Mouse (Mus musculus): Measurements from ENCODE around the gene Slc25a54. TPM values are rescaled to one million over a fixed set of nuclear protein-coding genes. Genes with fewer than 3 reads are reported as not detected.

Gene Slc25a54
- polyA plus RNA-seq, 1 experiment from 2014 or later = not detected

Small RNA genes lying within 50 kb of the gene (microRNA-seq; reads per million reads assigned to microRNA genes)
- gene Gm44384 = not detected

Other genes with a start within 250 kb of the Slc25a54 start
- gene Stxbp3, start 239.9 kb upstream of the Slc25a54 start, polyA plus RNA-seq (2015; fragmentation: Nextera tagmentation; extraction: Ambion mirVana) = 14.0 and 14.1 TPM in 2 replicates
- 0.05 and 0.18 TPM in 2 replicates for gene Fndc7, start 190.5 kb upstream of the Slc25a54 start, polyA plus RNA-seq (2015; fragmentation: Nextera tagmentation; extraction: Ambion mirVana)
- 55.8 TPM in 2 replicates for gene Prpf38b, start 168.7 kb upstream of the Slc25a54 start, polyA plus RNA-seq (2015; fragmentation: Nextera tagmentation; extraction: Ambion mirVana)
- 2.3 and 3.4 TPM in 2 replicates for gene Henmt1, start 140.6 kb upstream of the Slc25a54 start, polyA plus RNA-seq (2015; fragmentation: Nextera tagmentation; extraction: Ambion mirVana)
- gene Gm9857, start 140.0 kb upstream of the Slc25a54 start, polyA plus RNA-seq (2015; fragmentation: Nextera tagmentation; extraction: Ambion mirVana) = not detected in 2 replicates
- 22.3 and 25.3 TPM in 2 replicates for gene Fam102b, start 52.9 kb upstream of the Slc25a54 start, polyA plus RNA-seq (2015; fragmentation: Nextera tagmentation; extraction: Ambion mirVana)
- gene Slc25a24, start 42.7 kb downstream of the Slc25a54 start, polyA plus RNA-seq (2015; fragmentation: Nextera tagmentation; extraction: Ambion mirVana) = 4.5 and 5.6 TPM in 2 replicates